ENCODE assay signal across 13 mouse cellular contexts in genomic region chr17:6986118-6986517, GRCm38 (mm10). TPM values are rescaled to one million over a fixed set of nuclear protein-coding genes. Genes with fewer than 3 reads are reported as not detected.
"Had no signal": no experiment of that assay in that cellular context is flagged by ENCODE, and none has a peak within 500 bp of the region (broad histone marks: within the 10 kb centered on the region; RNA-seq: fewer than 3 reads in every experiment).

No protein-coding gene starts in this region.

RNA-seq across cellular contexts. Expression of gene Gm49721, which starts 7.4 kb away (rescaled TPM):
- polyA plus RNA-seq: liver, embryonic 16.5 days; macrophage; myocyte; small intestine, adult 2 months had no signal

RNA-seq across cellular contexts. Expression of gene Gm1604a, which starts 39.2 kb away (rescaled TPM):
- total RNA-seq: midbrain, postnatal 0 days had no signal
- polyA plus RNA-seq: lung, embryonic 14.5 days; lung, embryonic 16.5 days; macrophage; midbrain, embryonic 11.5 days; midbrain, embryonic 13.5 days; myocyte; neural tube, embryonic 11.5 days; neural tube, embryonic 13.5 days; small intestine, adult 2 months; stomach, embryonic 14.5 days; stomach, embryonic 16.5 days had no signal
